Mouse (Mus musculus): ENCODE results near the gene Bsn.

Bsn gene

GRCm38 (mm10) chr9:108083561-108083960 is 106.6 kb downstream of the Bsn start:
- no peak for DNase-seq

- no peak for DNase-seq
These were observed 107.2 kb downstream of the Bsn start, which contains the start of gene Rnf123 for GRCm38 (mm10) chr9:108082988-108083431. Gene Rnf123, minus strand, starts transcription at chr9:108083346.

- DNase-seq, result peak in 1 of 2 experiments; percentile 70
These were observed 107.6 kb downstream of the Bsn start for GRCm38 (mm10) chr9:108082549-108082948.

- no peak for DNase-seq
These were observed 110.0 kb downstream of the Bsn start, which contains the start of gene Mst1 for GRCm38 (mm10) chr9:108080168-108080567. Gene Mst1, plus strand, starts transcription at chr9:108080436.

- no peak for DNase-seq
These were observed 116.8 kb downstream of the Bsn start for GRCm38 (mm10) chr9:108073141-108073930.

- no peak for DNase-seq
These were observed 117.7 kb downstream of the Bsn start for GRCm38 (mm10) chr9:108072481-108072924.

GRCm38 (mm10) chr9:108071801-108072200 is 118.4 kb downstream of the Bsn start:
- no peak for DNase-seq

- DNase-seq, result no peak
These were observed 120.7 kb downstream of the Bsn start for GRCm38 (mm10) chr9:108069529-108069928.

GRCm38 (mm10) chr9:108069007-108069406 is 121.2 kb downstream of the Bsn start:
- no peak for DNase-seq

GRCm38 (mm10) chr9:108067900-108068299 is 122.3 kb downstream of the Bsn start:
- peak; percentile 79 to 89 for DNase-seq

GRCm38 (mm10) chr9:108067199-108067598 is 123.0 kb downstream of the Bsn start:
- no peak for DNase-seq

GRCm38 (mm10) chr9:108065491-108066011 is 124.6 kb downstream of the Bsn start:
- peak; percentile 59 to 73 for DNase-seq

GRCm38 (mm10) chr9:108063361-108063760 is 126.8 kb downstream of the Bsn start:
- DNase-seq, result peak in 1 of 2 experiments; percentile 52

GRCm38 (mm10) chr9:108062142-108062541 is 128.0 kb downstream of the Bsn start:
- DNase-seq, result peak in 1 of 2 experiments; percentile 25

GRCm38 (mm10) chr9:108058291-108058690 is 131.9 kb downstream of the Bsn start:
- DNase-seq, result peak in 1 of 2 experiments; percentile 31

- DNase-seq, result peak in 1 of 2 experiments; percentile 38
These were observed 133.0 kb downstream of the Bsn start for GRCm38 (mm10) chr9:108057262-108057562.

GRCm38 (mm10) chr9:108056361-108057261 is 133.6 kb downstream of the Bsn start:
- DNase-seq, result peak in 1 of 2 experiments; percentile 36

GRCm38 (mm10) chr9:108055661-108056237 is 134.4 kb downstream of the Bsn start:
- DNase-seq, result no peak

GRCm38 (mm10) chr9:108055061-108055460 is 135.1 kb downstream of the Bsn start:
- DNase-seq, result peak in 1 of 2 experiments; percentile 28

GRCm38 (mm10) chr9:108054331-108055040 is 135.7 kb downstream of the Bsn start:
- DNase-seq, result peak in 1 of 2 experiments; percentile 35

GRCm38 (mm10) chr9:108053665-108054225 is 136.4 kb downstream of the Bsn start:
- DNase-seq, result peak in 1 of 2 experiments; percentile 49

Measured in kidney, postnatal 25 days (tissue).